Mouse (Mus musculus) E14TG2a.4 (cell line): ENCODE measurements around the gene Bag5.

Experiments
- CTCF ChIP-seq: conservative IDR thresholded peaks from 2 replicates; pipeline ENCODE4 v1.5.1; 2014; ENCODE audit warnings: low read length
- NANOG ChIP-seq: IDR thresholded peaks from 2 replicates; pipeline ENCODE4 v1.6.1; 2014; ENCODE audit warnings: borderline replicate concordance, low read length, mixed read lengths
- POU5F1 ChIP-seq: IDR thresholded peaks from 2 replicates; pipeline ENCODE4 v1.6.1; 2014; ENCODE audit warnings: low read length, borderline replicate concordance

DNA sequence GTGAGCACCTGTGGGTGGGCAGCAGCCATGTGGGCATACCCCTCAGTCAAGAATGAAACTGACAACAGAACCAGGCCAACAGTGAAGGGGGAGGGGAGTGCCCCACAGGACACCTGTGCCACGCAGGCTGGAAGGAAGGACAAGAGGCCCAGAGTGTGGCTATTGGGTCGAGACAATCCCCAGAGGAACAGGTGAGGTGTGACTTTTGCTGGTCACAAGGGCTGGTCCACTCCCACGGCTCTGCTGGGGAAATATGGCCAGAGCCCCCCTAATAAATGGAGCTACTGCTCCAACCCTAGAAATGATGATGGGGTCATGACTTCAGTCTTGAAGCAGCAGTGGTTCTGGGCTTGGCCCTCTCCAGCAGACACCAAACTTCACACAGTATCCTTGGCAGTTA is 9.8 kb downstream of the Bag5 start:
- TF ChIP-seq CTCF (no peak), POU5F1 (no peak), NANOG (no peak)
